Mouse (Mus musculus) T-cell, adult 66 days (primary cell): ENCODE measurements around the gene Gm20917. TPM values are rescaled to one million over a fixed set of nuclear protein-coding genes. Genes with fewer than 3 reads are reported as not detected.

ENCODE experiments used
- total RNA-seq, 2 experiments: library from RNA; stranded (reverse); gene quantifications; 3 replicates in 1 of 2; 4 replicates in 1 of 2; pipeline ENCODE4 v1.2.4; 2023

The Gm20917 gene
- not detected for total RNA-seq

GRCm38 (mm10) chrY:79151022-79151421 is at the start of gene Gm20917:
Gm20917 (minus strand) TSS chrY:79151122.

Other genes with a start within 250 kb of the Gm20917 start
- not detected for gene Gm20916, start 168.4 kb upstream of the Gm20917 start, total RNA-seq